7 mouse cellular contexts compared by ENCODE assay signal in the genomic region with DNA sequence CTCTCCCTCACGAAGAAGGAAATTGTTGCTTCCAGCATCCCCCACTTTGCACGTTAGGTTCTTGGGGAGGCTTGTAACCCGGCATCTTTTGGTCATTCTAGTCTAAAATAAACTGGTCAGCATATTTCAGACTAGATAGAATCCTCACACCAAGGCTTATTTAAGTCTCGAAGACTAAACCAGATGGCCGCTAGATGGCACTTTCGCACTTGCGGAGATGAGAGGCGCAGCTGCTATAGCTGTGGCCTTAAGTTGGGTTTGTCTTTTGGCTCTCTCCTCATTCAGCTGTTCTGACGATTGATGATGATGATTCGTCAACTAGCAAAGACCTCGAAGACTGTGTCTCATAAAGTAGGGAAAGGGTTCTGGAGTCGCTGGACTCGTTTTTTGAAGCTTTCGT. TPM values are rescaled to one million over a fixed set of nuclear protein-coding genes. Genes with fewer than 3 reads are reported as not detected.
DNase-seq lines count a peak whose midpoint lies in the region; ATAC-seq and TF ChIP-seq lines count a peak whose summit lies in the region.

No protein-coding gene starts in this region.

- peaks cover 14% of the 10 kb centered on the region for H3K27me3 ChIP-seq in G1E (ENCODE audit: insufficient read depth, low read length)
- H3K27me3 ChIP-seq in kidney, embryonic 14.5 days (ENCODE audit: control insufficient read depth, insufficient read depth, low read length) = no peaks in the 10 kb centered on the region
- no peaks in the 10 kb centered on the region for H3K27me3 ChIP-seq in liver, embryonic 14.5 days (ENCODE audit: control insufficient read depth, insufficient read depth, low read length)

- H3K4me1 ChIP-seq in G1E (ENCODE audit: insufficient read depth, low read depth, low read length) = peaks cover 29% of the 10 kb centered on the region
- peaks cover 3% of the 10 kb centered on the region; the same call in 1 of the 2 replicates for H3K4me1 ChIP-seq in kidney, embryonic 14.5 days (ENCODE audit: control insufficient read depth, insufficient read depth, low read length)
- peaks cover 0 to 4% of the 10 kb centered on the region in 2 experiments; a peak in 2 of 4 replicates for H3K4me1 ChIP-seq in liver, embryonic 14.5 days (replicated peaks; ENCODE audit: control insufficient read depth in 2 of 2, insufficient read depth in 2 of 2, low read length in 1 of 2)

- ATAC-seq in G1E (ENCODE audit: extremely low read depth, insufficient number of reproducible peaks, low FRiP score, poor library complexity, severe bottlenecking) = no peak
- ATAC-seq in kidney, embryonic 14.5 days (ENCODE audit: low FRiP score, low TSS enrichment) = 0 out of 2 replicates have a peak, but pooled peaks have one; percentile 55
- no peak for ATAC-seq in liver, embryonic 14.5 days (ENCODE audit: insufficient read depth)

- no peaks in the 10 kb centered on the region for H3K9me3 ChIP-seq in G1E (replicated peaks)
- no peaks in the 10 kb centered on the region for H3K9me3 ChIP-seq in kidney, embryonic 14.5 days (ENCODE audit: control insufficient read depth, low read length)
- H3K9me3 ChIP-seq in liver, embryonic 14.5 days (ENCODE audit: control insufficient read depth, low read length) = no peaks in the 10 kb centered on the region

- no peak overlapping the region for H3K27ac ChIP-seq in kidney, embryonic 14.5 days (ENCODE audit: low read depth, low read length)
- H3K27ac ChIP-seq in liver, embryonic 14.5 days = no peak overlapping the region

- peak; percentile 60 to 61 for DNase-seq in B cell, adult 2 months
- DNase-seq in G1E (ENCODE audit: low spot score) = peak; percentile 26
- DNase-seq in cerebellum, adult 8-10 months = peak; percentile 56
- DNase-seq in gastrocnemius, adult 18-20 months (ENCODE audit: low spot score) = peak; percentile 68
- peak; percentile 52 to 57 (median 54) for DNase-seq in liver, embryonic 14.5 days (ENCODE audit: low read depth in 3 of 3, low spot score in 3 of 3)
- peak; percentile 93 for DNase-seq in retina, embryonic 14.5 days (ENCODE audit: low spot score)

- no peak for TF ChIP-seq EP300 in liver, embryonic 14.5 days (IDR thresholded peaks at IDR 0.05; ENCODE audit: low read depth)

- no peak overlapping the region for H3K4me3 ChIP-seq in G1E (ENCODE audit: low read depth, low read length)
- no peak overlapping the region for H3K4me3 ChIP-seq in kidney, embryonic 14.5 days (ENCODE audit: low read length)
- H3K4me3 ChIP-seq in liver, embryonic 14.5 days (ENCODE audit: insufficient read depth in 1 of 2, low read depth in 2 of 2, low read length in 2 of 2) = no peak overlapping the region

- no peak overlapping the region for H3K4me2 ChIP-seq in kidney, embryonic 14.5 days (replicated peaks; ENCODE audit: low read depth, low read length)
- no peak overlapping the region for H3K4me2 ChIP-seq in liver, embryonic 14.5 days (ENCODE audit: low read depth)

- no peaks in the 10 kb centered on the region for H3K36me3 ChIP-seq in G1E (replicated peaks)
- no peaks in the 10 kb centered on the region for H3K36me3 ChIP-seq in kidney, embryonic 14.5 days (ENCODE audit: control insufficient read depth, insufficient read depth, low read length)
- H3K36me3 ChIP-seq in liver, embryonic 14.5 days (replicated peaks; ENCODE audit: control insufficient read depth, insufficient read depth, low read depth) = no peaks in the 10 kb centered on the region

- 9% methylated on average over 14 of the region's 14 CpGs for WGBS in kidney, embryonic 14.5 days
- 8% methylated on average over 14 of the region's 14 CpGs for WGBS in liver, embryonic 14.5 days (ENCODE audit: insufficient replicate concordance)

- peak; percentile 58; the same call in 1 of the 2 replicates for TF ChIP-seq CTCF in G1E (IDR thresholded peaks at IDR 0.05; ENCODE audit: low read depth, low read length)
- peak; percentile 83 for TF ChIP-seq CTCF in liver, embryonic 14.5 days (IDR thresholded peaks at IDR 0.05; ENCODE audit: low read depth)

- H3K9ac ChIP-seq in kidney, embryonic 14.5 days (ENCODE audit: low read depth, low read length) = no peak overlapping the region
- H3K9ac ChIP-seq in liver, embryonic 14.5 days (replicated peaks) = no peak overlapping the region

RNA-seq across cellular contexts. Expression of gene 4921524J17Rik, which starts 23.9 kb away (rescaled TPM):
- 31.5 and 35.1 TPM in 2 replicates for total RNA-seq in G1E (2014; fragmentation: Nextera tagmentation)
- total RNA-seq in G1E (2017) = 24.8 and 40.8 TPM in 2 replicates
- 27.1 and 28.5 TPM in 2 replicates for polyA plus RNA-seq in G1E (2012)
- 10 to 100 TPM; 11.1 to 13.7 TPM for total RNA-seq in gastrocnemius, adult 18-20 months (2021)
- 42.9 and 44.8 TPM in 2 replicates for polyA plus RNA-seq in kidney, embryonic 14.5 days (2014; fragmentation: Nextera tagmentation; extraction: Ambion mirVana)
- 5.4 and 7.0 TPM in 2 replicates for polyA plus RNA-seq in liver, embryonic 14.5 days (2012; rRNA removed)
- 15.4 and 17.1 TPM in 2 replicates for polyA plus RNA-seq in liver, embryonic 14.5 days (2014; fragmentation: Nextera tagmentation; extraction: Ambion mirVana)

RNA-seq across cellular contexts. Expression of gene Gpt2, which starts 35.8 kb away (rescaled TPM):
- not detected in 2 replicates for total RNA-seq in G1E (2014; fragmentation: Nextera tagmentation)
- 0.12 and 0.49 TPM in 2 replicates for total RNA-seq in G1E (2017)
- polyA plus RNA-seq in G1E (2012) = not detected in 2 replicates
- total RNA-seq in gastrocnemius, adult 18-20 months (2021) = 100 to 1,000 TPM; 180 to 289 TPM
- polyA plus RNA-seq in kidney, embryonic 14.5 days (2014; fragmentation: Nextera tagmentation; extraction: Ambion mirVana) = 13.2 and 21.6 TPM in 2 replicates
- polyA plus RNA-seq in liver, embryonic 14.5 days (2012; rRNA removed) = 8.1 and 8.7 TPM in 2 replicates
- polyA plus RNA-seq in liver, embryonic 14.5 days (2014; fragmentation: Nextera tagmentation; extraction: Ambion mirVana) = 13.1 and 15.5 TPM in 2 replicates

Comparison
In these comparisons a context has a peak if more than half of its experiments do, and no peak if none do; other contexts are left out.
1. DNase-seq: peak in every context shown above with its lines; median percentile 93 in retina, embryonic 14.5 days; 68 in gastrocnemius, adult 18-20 months; 60 in B cell, adult 2 months; 56 in cerebellum, adult 8-10 months; 54 in liver, embryonic 14.5 days; 26 in G1E.